Mouse (Mus musculus): ENCODE results near the gene Usp10. TPM values are rescaled to one million over a fixed set of nuclear protein-coding genes. Genes with fewer than 3 reads are reported as not detected.

Usp10 gene
- polyA plus RNA-seq, 1 experiment from 2014 or later, result 44.1 TPM

GRCm38 (mm10) chr8:119955333-119955732, 45.2 kb downstream of the Usp10 start:
- H3K27me3 ChIP-seq (ENCODE audit: insufficient read depth, low read length), result no peaks in the 10 kb centered on the region
- DNase-seq (no peak), ATAC-seq (no peak)
- H3K4me3 ChIP-seq (ENCODE audit: low read depth, low read length), result no peak overlapping the region
- H3K9ac ChIP-seq (replicated peaks), result no peak overlapping the region
- H3K4me2 ChIP-seq (ENCODE audit: low read depth, low read length), result no peak overlapping the region
- H3K36me3 ChIP-seq (replicated peaks; ENCODE audit: insufficient read depth, low read length), result peaks cover 73% of the 10 kb centered on the region
- no peaks in the 10 kb centered on the region for H3K4me1 ChIP-seq (ENCODE audit: insufficient read depth)
- no peak overlapping the region for H3K27ac ChIP-seq (ENCODE audit: low read depth)
- no peaks in the 10 kb centered on the region for H3K9me3 ChIP-seq (ENCODE audit: low read length)
- WGBS (ENCODE audit: insufficient replicate concordance), result 89% methylated on average over 8 of the region's 8 CpGs
- TF ChIP-seq CTCF (IDR thresholded peaks at IDR 0.05; ENCODE audit: low read depth) (no peak), EP300 (IDR thresholded peaks at IDR 0.05; ENCODE audit: low read depth) (no peak)

DNA sequence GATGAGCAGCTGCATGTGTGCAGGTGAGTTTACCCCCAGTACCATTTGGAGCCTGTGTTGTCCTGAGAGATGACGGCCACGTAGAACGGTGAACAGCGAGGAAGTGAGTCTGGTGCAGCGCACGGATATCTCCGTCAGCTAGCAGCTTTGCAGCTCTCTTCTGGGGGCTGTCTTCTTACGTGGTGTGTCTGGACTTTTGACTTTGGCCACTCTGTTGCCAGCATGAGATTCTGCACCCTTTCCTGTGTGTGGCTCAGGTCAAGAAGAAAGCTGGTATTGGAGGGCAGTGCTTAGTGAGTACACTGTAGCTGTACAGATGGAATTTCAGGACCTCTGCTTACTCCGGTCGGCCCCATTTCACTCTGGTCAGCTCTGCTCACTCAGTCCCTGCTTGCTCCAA, 47.9 kb downstream of the Usp10 start:
- 95% methylated on average over 10 of the region's 10 CpGs for WGBS (ENCODE audit: insufficient replicate concordance)
- no peak overlapping the region for H3K4me2 ChIP-seq (ENCODE audit: low read depth, low read length)

GRCm38 (mm10) chr8:119960531-119961104, 50.5 kb downstream of the Usp10 start:
- no peak overlapping the region for H3K9ac ChIP-seq (replicated peaks)
- no peaks in the 10 kb centered on the region for H3K4me1 ChIP-seq (ENCODE audit: insufficient read depth)
- H3K36me3 ChIP-seq (replicated peaks; ENCODE audit: insufficient read depth, low read length), result peaks cover 23% of the 10 kb centered on the region
- H3K4me3 ChIP-seq (ENCODE audit: low read depth, low read length), result no peak overlapping the region
- 71% methylated on average over 5 of the region's 5 CpGs for WGBS (ENCODE audit: insufficient replicate concordance)
- H3K27me3 ChIP-seq (ENCODE audit: insufficient read depth, low read length), result no peaks in the 10 kb centered on the region
- no peaks in the 10 kb centered on the region for H3K9me3 ChIP-seq (ENCODE audit: low read length)
- TF ChIP-seq EP300 (IDR thresholded peaks at IDR 0.05; ENCODE audit: low read depth) (no peak), CTCF (IDR thresholded peaks at IDR 0.05; ENCODE audit: low read depth) (no peak)
- no peak overlapping the region for H3K4me2 ChIP-seq (ENCODE audit: low read depth, low read length)
- DNase-seq, result no peak
- no peak for ATAC-seq
- no peak overlapping the region for H3K27ac ChIP-seq (ENCODE audit: low read depth)

More for the DNA sequence above, 47.9 kb downstream of the Usp10 start:
- no peak overlapping the region for H3K4me3 ChIP-seq (ENCODE audit: low read depth, low read length)
- H3K4me1 ChIP-seq (ENCODE audit: insufficient read depth), result no peaks in the 10 kb centered on the region
- no peak for ATAC-seq
- H3K9me3 ChIP-seq (ENCODE audit: low read length), result no peaks in the 10 kb centered on the region
- no peaks in the 10 kb centered on the region for H3K27me3 ChIP-seq (ENCODE audit: insufficient read depth, low read length)
- H3K36me3 ChIP-seq (replicated peaks; ENCODE audit: insufficient read depth, low read length), result peaks cover 46% of the 10 kb centered on the region
- no peak for TF ChIP-seq EP300 (IDR thresholded peaks at IDR 0.05; ENCODE audit: low read depth)
- TF ChIP-seq CTCF (IDR thresholded peaks at IDR 0.05; ENCODE audit: low read depth), result no peak
- no peak overlapping the region for H3K9ac ChIP-seq (replicated peaks)
- no peak for DNase-seq
- H3K27ac ChIP-seq (ENCODE audit: low read depth), result no peak overlapping the region

- Histone ChIP-seq H3K27ac (ENCODE audit: low read depth) (no peak overlapping the region), H3K36me3 (replicated peaks; ENCODE audit: insufficient read depth, low read length) (no peaks in the 10 kb centered on the region), H3K9ac (replicated peaks) (no peak overlapping the region), H3K4me3 (ENCODE audit: low read depth, low read length) (no peak overlapping the region), H3K27me3 (ENCODE audit: insufficient read depth, low read length) (no peaks in the 10 kb centered on the region), H3K9me3 (ENCODE audit: low read length) (no peaks in the 10 kb centered on the region), H3K4me1 (ENCODE audit: insufficient read depth) (no peaks in the 10 kb centered on the region), H3K4me2 (ENCODE audit: low read depth, low read length) (no peak overlapping the region)
- WGBS (ENCODE audit: insufficient replicate concordance), result 59% methylated on average over 4 of the region's 4 CpGs
- no peak for TF ChIP-seq EP300 (IDR thresholded peaks at IDR 0.05; ENCODE audit: low read depth)
- TF ChIP-seq CTCF (IDR thresholded peaks at IDR 0.05; ENCODE audit: low read depth), result no peak
- DNase-seq (no peak), ATAC-seq (no peak)
Measured at GRCm38 (mm10) chr8:119964859-119965258, 54.7 kb downstream of the Usp10 start.

DNA sequence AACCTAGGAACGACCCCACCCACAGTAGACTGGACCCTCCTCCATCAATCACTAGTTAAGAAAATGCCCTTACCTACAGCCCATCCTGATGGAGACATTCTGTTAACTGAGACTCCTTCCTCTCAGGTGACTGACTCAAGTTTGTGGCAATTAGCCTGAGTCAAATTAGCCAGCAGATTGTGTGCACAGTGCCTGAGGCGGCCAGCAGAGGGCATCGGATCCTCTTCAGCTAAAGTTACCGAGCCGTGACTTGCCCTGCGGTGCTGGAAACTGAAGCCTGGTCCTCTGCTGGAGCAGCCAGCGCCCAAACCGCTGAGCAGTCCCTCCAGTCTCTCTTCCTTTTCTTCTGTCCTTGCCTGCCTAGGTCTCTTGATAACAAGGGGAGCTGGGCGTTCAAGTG, 57.3 kb downstream of the Usp10 start:
- WGBS (ENCODE audit: insufficient replicate concordance), result 79% methylated on average over 9 of the region's 9 CpGs
- no peak for TF ChIP-seq CTCF (IDR thresholded peaks at IDR 0.05; ENCODE audit: low read depth)
- no peak for TF ChIP-seq EP300 (IDR thresholded peaks at IDR 0.05; ENCODE audit: low read depth)

GRCm38 (mm10) chr8:119970169-119970568, 60.0 kb downstream of the Usp10 start:
- no peak overlapping the region for H3K4me3 ChIP-seq (ENCODE audit: low read depth, low read length)

More for the DNA sequence above, 57.3 kb downstream of the Usp10 start:
- Histone ChIP-seq H3K4me1 (ENCODE audit: insufficient read depth) (no peaks in the 10 kb centered on the region), H3K4me2 (ENCODE audit: low read depth, low read length) (no peak overlapping the region), H3K9me3 (ENCODE audit: low read length) (no peaks in the 10 kb centered on the region), H3K27me3 (ENCODE audit: insufficient read depth, low read length) (no peaks in the 10 kb centered on the region), H3K27ac (ENCODE audit: low read depth) (no peak overlapping the region), H3K4me3 (ENCODE audit: low read depth, low read length) (no peak overlapping the region), H3K36me3 (replicated peaks; ENCODE audit: insufficient read depth, low read length) (no peaks in the 10 kb centered on the region), H3K9ac (replicated peaks) (no peak overlapping the region)
- no peak for DNase-seq
- no peak for ATAC-seq

More at GRCm38 (mm10) chr8:119970169-119970568, 60.0 kb downstream of the Usp10 start:
- H3K36me3 ChIP-seq (replicated peaks; ENCODE audit: insufficient read depth, low read length), result no peaks in the 10 kb centered on the region
- H3K9me3 ChIP-seq (ENCODE audit: low read length), result no peaks in the 10 kb centered on the region
- DNase-seq, result no peak
- 77% methylated on average over 9 of the region's 9 CpGs for WGBS (ENCODE audit: insufficient replicate concordance)
- H3K4me2 ChIP-seq (ENCODE audit: low read depth, low read length), result no peak overlapping the region
- TF ChIP-seq EP300 (IDR thresholded peaks at IDR 0.05; ENCODE audit: low read depth) (no peak), CTCF (IDR thresholded peaks at IDR 0.05; ENCODE audit: low read depth) (no peak)
- no peaks in the 10 kb centered on the region for H3K27me3 ChIP-seq (ENCODE audit: insufficient read depth, low read length)
- no peak overlapping the region for H3K27ac ChIP-seq (ENCODE audit: low read depth)
- ATAC-seq, result no peak
- no peaks in the 10 kb centered on the region for H3K4me1 ChIP-seq (ENCODE audit: insufficient read depth)
- H3K9ac ChIP-seq (replicated peaks), result no peak overlapping the region
